Mouse (Mus musculus) embryonic facial prominence, embryonic 14.5 days (tissue): ENCODE data around the gene Nr1i3. TPM values are rescaled to one million over a fixed set of nuclear protein-coding genes. Genes with fewer than 3 reads are reported as not detected.
"Not testable (repeated sequence)": the region's sequence is repeated elsewhere in the genome, so short reads cannot be mapped to it uniquely, and the experiment has no call there.

Experiments
- ATAC-seq: fragments of 200-750 bp; cut with Nextera tagmentation; 2 replicates; pipeline ENCODE4 v1.8.0; 2017; ENCODE audit warnings: low read depth, moderate number of reproducible peaks, moderate TSS enrichment
- DNase-seq: peaks from one replicate; pipeline ENCODE4 v3.0.0-alpha.2; 2015; ENCODE audit warnings: low spot score
- H3K27ac ChIP-seq: fragments of 300-500 bp; sonication (generic); replicated peaks from 2 replicates; pipeline ENCODE4 v1.5.1; 2014; ENCODE audit warnings: low read depth, mild to moderate bottlenecking, low read length, moderate library complexity
- H3K27me3 ChIP-seq: fragments of 300-500 bp; sonication (generic); replicated peaks from 2 replicates; pipeline ENCODE4 v1.6.1; 2014; ENCODE audit warnings: low read length; ENCODE audit not compliant: control insufficient read depth, insufficient read depth
- H3K36me3 ChIP-seq: fragments of 300-500 bp; sonication (generic); 2 replicates; pipeline ENCODE4 v1.6.1; 2014; ENCODE audit warnings: low read length, mixed read lengths; ENCODE audit not compliant: control insufficient read depth, insufficient read depth
- H3K4me1 ChIP-seq: fragments of 300-500 bp; sonication (generic); 2 replicates; pipeline ENCODE4 v1.6.1; 2014; ENCODE audit warnings: antibody characterized with exemption, low read length; ENCODE audit not compliant: control insufficient read depth, insufficient read depth
- H3K4me2 ChIP-seq: fragments of 300-500 bp; sonication (generic); 2 replicates; pipeline ENCODE4 v1.6.1; 2014; ENCODE audit warnings: low read depth, mild to moderate bottlenecking, low read length, moderate library complexity, mixed read lengths
- H3K4me3 ChIP-seq: fragments of 300-500 bp; sonication (generic); 2 replicates; pipeline ENCODE4 v1.5.1; 2014; ENCODE audit warnings: low read depth, mild to moderate bottlenecking, low read length
- H3K9ac ChIP-seq: fragments of 300-500 bp; sonication (generic); 2 replicates; pipeline ENCODE4 v1.6.1; 2014; ENCODE audit warnings: low read depth, mild to moderate bottlenecking, low read length, moderate library complexity, mixed read lengths
- H3K9me3 ChIP-seq: fragments of 300-500 bp; sonication (generic); 2 replicates; pipeline ENCODE4 v1.6.1; 2016; ENCODE audit warnings: low read length; ENCODE audit not compliant: control insufficient read depth
- WGBS: fragments of 180-500 bp; shearing (Covaris S2); extraction: QIAGEN DNeasy Blood & Tissue Kit; methylation state at CpG from one replicate; pipeline ENCODE4 v1.1.7; 2014; 5-methylcytosine and 5-hydroxymethylcytosine counted together
- polyA plus RNA-seq: library from polyadenylated mRNA; unstranded; fragments of >200 nt; fragmentation: Nextera tagmentation; extraction: Ambion mirVana; gene quantifications from 2 replicates; pipeline ENCODE4 v1.2.1, GENCODE M21; 2014

Nr1i3 gene
- polyA plus RNA-seq, 1 experiment from 2014 or later: 0.15 TPM

DNA sequence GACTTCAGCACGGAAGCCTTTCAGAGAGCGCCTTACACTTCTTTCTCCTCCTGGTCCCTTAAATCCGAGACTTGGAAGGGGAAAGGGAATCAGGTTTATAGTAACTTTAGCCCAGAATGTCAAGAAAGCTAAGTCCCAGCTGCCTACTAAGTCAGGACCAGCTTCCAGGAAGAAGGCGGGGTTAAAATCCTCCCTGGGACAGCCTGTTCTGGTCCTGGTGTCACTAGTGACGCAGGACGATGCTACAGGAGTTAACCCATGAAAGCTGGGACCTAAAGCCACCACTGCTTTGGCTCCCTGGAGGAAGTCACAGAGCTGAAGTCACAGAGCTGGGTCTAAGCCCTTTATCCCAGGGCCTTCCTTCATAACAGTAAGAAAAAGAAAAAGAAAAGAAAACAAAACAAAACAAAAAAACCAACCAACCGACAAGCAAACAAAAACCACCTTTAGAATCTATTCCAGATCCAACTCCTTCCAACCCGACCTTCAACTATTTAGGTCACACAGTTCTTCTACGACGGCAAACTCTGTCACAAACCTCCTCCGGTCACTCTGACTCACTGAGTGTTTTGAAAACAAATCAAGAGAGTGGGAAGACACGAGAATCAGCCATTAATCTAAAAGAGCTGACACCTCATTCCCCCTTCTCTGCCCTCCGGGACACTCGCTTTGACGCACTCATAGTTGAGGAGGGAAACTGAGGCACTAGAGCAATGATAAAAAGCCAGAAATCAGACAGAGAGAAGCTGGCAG is 26.4 kb downstream of the Nr1i3 start:
- no peak for ATAC-seq
- H3K4me3 ChIP-seq: no peak overlapping the region

DNA sequence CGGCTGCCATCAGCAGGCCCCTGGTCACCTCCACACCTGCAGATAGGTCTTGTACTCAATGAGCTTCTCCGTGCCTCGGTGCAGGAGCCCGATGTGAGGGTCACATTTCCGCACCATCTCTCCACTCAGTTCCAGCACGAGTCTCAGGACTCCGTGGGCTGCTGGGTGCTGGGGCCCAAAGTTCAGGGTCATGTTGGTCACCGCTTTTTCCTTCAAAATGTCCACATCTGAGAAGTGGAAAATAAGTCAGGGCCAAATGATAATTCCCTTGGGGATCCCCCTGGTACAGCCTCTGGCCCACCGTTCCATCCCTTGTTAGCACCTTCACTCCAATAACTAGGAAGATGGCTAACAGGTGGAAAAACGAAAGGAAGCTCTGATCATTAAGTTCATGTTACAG is 27.1 kb downstream of the Nr1i3 start:
- no peak overlapping the region for H3K4me3 ChIP-seq
- H3K4me2 ChIP-seq: no peak overlapping the region
- no peak for DNase-seq
- H3K36me3 ChIP-seq: peaks cover 95% of the 10 kb centered on the region
- ATAC-seq: no peak
- no peaks in the 10 kb centered on the region for H3K9me3 ChIP-seq
- no peak overlapping the region for H3K9ac ChIP-seq
- H3K27me3 ChIP-seq: no peaks in the 10 kb centered on the region
- peaks cover 3% of the 10 kb centered on the region for H3K4me1 ChIP-seq
- WGBS: 89% methylated on average over 10 of the region's 10 CpGs
- no peak overlapping the region for H3K27ac ChIP-seq

More for the DNA sequence above, 26.4 kb downstream of the Nr1i3 start:
- H3K4me1 ChIP-seq: no peaks in the 10 kb centered on the region
- 72% methylated on average over 15 of the region's 15 CpGs for WGBS
- DNase-seq: no peak
- H3K4me2 ChIP-seq: no peak overlapping the region
- no peaks in the 10 kb centered on the region for H3K9me3 ChIP-seq
- H3K27ac ChIP-seq: no peak overlapping the region
- peaks cover 97% of the 10 kb centered on the region for H3K36me3 ChIP-seq
- H3K27me3 ChIP-seq: no peaks in the 10 kb centered on the region
- no peak overlapping the region for H3K9ac ChIP-seq

DNA sequence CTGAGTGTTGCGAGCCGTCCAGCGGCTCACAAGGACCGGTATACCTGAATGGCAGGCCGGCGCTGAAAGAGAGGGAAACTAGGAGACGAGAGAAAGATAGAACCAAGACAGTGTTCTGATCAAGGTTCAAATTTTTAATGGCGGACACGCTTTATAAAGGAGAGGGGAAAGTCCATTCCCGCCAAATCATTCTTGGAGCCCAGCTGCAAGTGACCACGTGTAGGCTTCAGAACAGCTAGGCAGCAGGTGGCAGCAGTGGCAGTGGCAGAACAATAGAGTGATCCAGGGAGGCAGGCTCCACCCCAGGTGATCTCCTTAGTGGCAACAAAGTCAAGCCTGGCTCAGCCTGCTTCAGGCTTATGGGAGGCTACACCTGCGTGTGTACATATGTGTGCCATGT is 28.2 kb downstream of the Nr1i3 start:
- not testable (repeated sequence) for ATAC-seq, DNase-seq
- 88% methylated on average over 12 of the region's 12 CpGs for WGBS

DNA sequence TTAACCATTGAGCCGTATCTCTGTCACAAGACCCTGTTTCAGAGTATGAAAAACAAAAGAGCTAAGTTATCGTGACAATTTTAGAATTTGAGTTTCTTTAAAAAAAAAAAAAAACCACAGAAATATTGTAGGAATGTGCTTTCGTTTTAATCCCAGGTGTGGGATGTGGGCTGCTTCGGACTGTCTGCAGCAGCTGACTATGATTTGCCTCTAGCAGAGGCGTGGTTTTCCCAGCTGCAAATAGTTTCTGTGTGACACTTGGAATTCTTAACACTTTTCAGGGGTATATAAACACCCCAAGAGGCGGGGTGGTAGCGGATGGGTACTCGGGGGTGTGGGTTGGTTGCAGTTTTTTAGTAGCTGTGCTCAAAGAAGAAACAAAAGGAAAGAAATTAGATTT is 31.6 kb downstream of the Nr1i3 start:
- no peak overlapping the region; the same call in 1 of the 2 replicates for H3K4me3 ChIP-seq
- H3K4me1 ChIP-seq: peaks cover 27% of the 10 kb centered on the region
- no peaks in the 10 kb centered on the region for H3K27me3 ChIP-seq
- H3K36me3 ChIP-seq: peaks cover 51% of the 10 kb centered on the region
- no peak overlapping the region; the same call in 1 of the 2 replicates for H3K9ac ChIP-seq
- ATAC-seq (no peak), DNase-seq (no peak)
- 60% methylated on average over 8 of the region's 8 CpGs for WGBS
- H3K9me3 ChIP-seq: no peaks in the 10 kb centered on the region
- H3K4me2 ChIP-seq: no peak overlapping the region
- H3K27ac ChIP-seq: no peak overlapping the region; the same call in 1 of the 2 replicates

More for the DNA sequence above, 28.2 kb downstream of the Nr1i3 start:
- not testable (repeated sequence) for H3K9ac ChIP-seq, H3K4me3 ChIP-seq, H3K27ac ChIP-seq, H3K9me3 ChIP-seq, H3K27me3 ChIP-seq, H3K4me2 ChIP-seq, H3K4me1 ChIP-seq
- H3K36me3 ChIP-seq: peaks cover 85% of the 10 kb centered on the region

DNA sequence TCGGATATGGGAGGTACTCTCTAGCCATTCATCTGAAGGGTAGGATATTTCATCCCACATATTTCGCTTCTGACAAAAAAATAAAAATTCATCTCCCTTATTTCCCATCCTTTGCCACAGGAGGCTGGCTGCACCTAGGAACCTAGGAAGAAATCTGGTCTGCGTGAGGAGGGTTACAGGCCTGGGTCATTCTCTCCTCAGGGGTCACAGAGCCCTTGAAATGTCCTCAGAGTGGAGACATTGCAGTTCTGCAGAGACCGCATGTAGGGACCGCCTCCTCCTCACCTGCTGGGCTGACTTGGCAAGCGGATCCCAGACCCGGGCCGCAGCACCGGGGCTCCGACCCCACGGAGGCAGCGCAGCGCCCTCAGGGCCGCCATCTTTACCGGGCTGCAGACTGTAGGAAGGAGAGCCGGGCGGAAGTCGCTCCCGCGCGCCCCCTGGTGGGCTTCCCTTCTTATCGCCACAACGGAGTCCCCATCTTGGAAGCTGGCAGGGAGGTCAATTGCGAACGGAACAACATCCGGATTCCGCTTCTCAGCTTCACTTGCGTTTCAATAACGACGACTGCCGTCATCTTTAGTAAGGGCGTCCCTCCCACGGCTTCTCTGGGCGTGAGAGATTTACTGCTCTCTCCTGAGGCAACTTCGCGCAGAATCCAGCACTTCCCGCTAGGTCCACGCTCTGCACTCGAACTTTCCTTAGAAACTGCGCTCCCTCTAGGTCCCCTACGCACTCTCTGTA is 33.1 kb downstream of the Nr1i3 start:
- Histone ChIP-seq H3K36me3 (peaks cover 36% of the 10 kb centered on the region), H3K4me3 (peak overlapping the region; percentile 77), H3K27ac (peak overlapping the region; percentile 93), H3K9ac (peak overlapping the region; percentile 88), H3K27me3 (no peaks in the 10 kb centered on the region), H3K4me2 (peak overlapping the region; percentile 64), H3K4me1 (peaks cover 42% of the 10 kb centered on the region), H3K9me3 (no peaks in the 10 kb centered on the region)
- peak; percentile 93 for ATAC-seq
- peak; percentile 100 for DNase-seq
- under 1% methylated on average over 41 of the region's 41 CpGs for WGBS

DNA sequence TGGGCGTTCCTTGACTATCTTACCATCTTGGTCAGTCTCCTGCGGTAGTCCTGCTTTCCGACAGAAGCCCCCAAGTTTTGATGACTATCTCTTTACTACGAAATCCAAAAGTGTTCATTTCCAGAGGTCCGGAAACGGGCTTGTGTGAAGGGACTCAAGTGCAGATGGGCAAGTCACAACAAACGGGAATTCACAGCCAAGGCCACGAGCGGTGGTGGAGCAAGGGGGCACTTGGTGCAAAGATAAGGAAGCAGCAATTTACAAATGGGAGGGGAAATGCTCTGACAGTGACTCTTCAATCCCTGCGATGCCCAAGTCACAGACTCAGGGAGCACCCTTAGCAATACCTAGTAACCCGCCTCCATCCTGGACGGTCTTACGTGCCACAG is 33.7 kb downstream of the Nr1i3 start:
- peak overlapping the region; percentile 77 for H3K4me3 ChIP-seq
- ATAC-seq (no peak), DNase-seq (no peak)
- WGBS: 8% methylated on average over 13 of the region's 13 CpGs
- H3K4me2 ChIP-seq: peak overlapping the region; percentile 63
- H3K9ac ChIP-seq: peak overlapping the region; percentile 62
- H3K27me3 ChIP-seq: no peaks in the 10 kb centered on the region
- peaks cover 46% of the 10 kb centered on the region for H3K4me1 ChIP-seq
- H3K27ac ChIP-seq: peak overlapping the region; percentile 93
- no peaks in the 10 kb centered on the region for H3K9me3 ChIP-seq
- H3K36me3 ChIP-seq: peaks cover 30% of the 10 kb centered on the region

DNA sequence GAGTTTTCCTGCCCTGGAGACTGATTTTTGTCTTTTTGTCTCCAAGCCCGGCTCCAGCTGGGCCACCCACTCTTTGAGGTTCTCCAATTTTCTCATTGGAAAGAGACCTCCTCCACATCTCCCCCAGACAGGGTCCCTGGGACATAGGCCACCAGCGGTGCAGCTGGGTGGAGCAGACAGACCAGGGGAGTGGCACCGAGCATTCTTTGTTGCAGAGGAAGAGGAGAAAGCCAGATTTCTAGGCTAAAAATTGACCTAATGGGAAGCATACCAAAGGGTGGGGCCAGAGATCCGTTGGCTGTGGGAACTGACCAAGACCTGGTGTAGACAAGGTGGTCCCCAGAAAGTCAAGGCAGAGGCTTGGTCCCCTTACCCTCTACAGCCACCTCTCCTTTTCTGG is 34.1 kb downstream of the Nr1i3 start:
- peak; percentile 35 for DNase-seq
- Histone ChIP-seq H3K4me1 (peaks cover 50% of the 10 kb centered on the region), H3K4me2 (peak overlapping the region; percentile 63), H3K4me3 (peak overlapping the region; percentile 77; the same call in 1 of the 2 replicates), H3K27me3 (no peaks in the 10 kb centered on the region), H3K9ac (peak overlapping the region; percentile 62; the same call in 1 of the 2 replicates), H3K36me3 (peaks cover 28% of the 10 kb centered on the region), H3K9me3 (no peaks in the 10 kb centered on the region), H3K27ac (peak overlapping the region; percentile 93)
- no peak for ATAC-seq
- 18% methylated on average over 4 of the region's 4 CpGs for WGBS

DNA sequence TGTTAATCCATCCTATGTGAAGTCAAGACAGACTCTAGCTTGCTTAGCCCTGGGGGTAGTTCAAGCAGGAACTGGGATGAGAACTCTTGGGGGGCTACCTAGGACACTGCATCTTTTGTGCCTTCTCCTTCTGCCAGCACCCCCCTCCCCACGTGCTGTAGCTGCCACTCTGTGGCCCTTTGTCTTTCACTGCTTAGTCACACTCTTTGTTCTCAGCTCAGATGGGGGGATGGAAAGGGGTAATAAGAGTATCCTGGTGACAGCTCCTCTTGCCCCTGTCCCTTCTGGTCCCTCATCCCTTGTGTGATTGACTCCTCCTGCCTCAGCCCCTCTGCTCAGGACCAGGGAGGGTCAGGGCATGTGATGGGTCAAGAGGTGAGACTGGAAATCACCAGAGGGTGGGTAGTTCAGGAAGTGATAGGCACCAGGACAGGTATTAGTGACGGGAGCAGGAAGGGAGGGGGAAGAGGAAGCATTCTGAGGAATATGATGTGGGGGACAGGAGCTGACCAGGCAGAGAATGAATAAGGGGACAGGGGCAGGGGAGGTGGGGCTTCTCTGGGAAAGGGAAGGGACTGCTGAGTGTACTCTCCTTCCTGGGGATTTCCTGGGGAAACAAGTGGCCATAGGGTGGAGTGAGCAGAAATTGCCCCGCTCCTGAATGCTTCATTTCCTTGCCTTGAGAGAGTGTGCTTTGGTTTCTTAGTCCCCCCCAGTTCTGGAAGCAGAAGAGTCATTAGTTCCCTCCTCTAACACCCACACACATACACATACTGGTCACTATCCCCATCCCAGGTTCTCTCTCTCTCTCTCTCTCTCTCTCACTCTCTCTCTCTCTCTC is 34.8 kb downstream of the Nr1i3 start:
- no peaks in the 10 kb centered on the region for H3K9me3 ChIP-seq
- 0 out of 2 replicates have a peak overlapping the region, but pooled peaks have one; percentile 8 for H3K4me2 ChIP-seq
- peaks cover 50% of the 10 kb centered on the region for H3K4me1 ChIP-seq
- no peaks in the 10 kb centered on the region for H3K27me3 ChIP-seq
- H3K4me3 ChIP-seq: no peak overlapping the region
- peak overlapping the region; percentile 93 for H3K27ac ChIP-seq
- DNase-seq (no peak), ATAC-seq (no peak)
- WGBS: 32% methylated on average over 2 of the region's 3 CpGs
- H3K9ac ChIP-seq: no peak overlapping the region
- H3K36me3 ChIP-seq: peaks cover 26% of the 10 kb centered on the region
